Mouse (Mus musculus): ENCODE measurements around the gene Rap1gap2. TPM values are rescaled to one million over a fixed set of nuclear protein-coding genes. Genes with fewer than 3 reads are reported as not detected.

The Rap1gap2 gene
- total RNA-seq, 2 experiments from 2014 or later, result 0.82 to 3.2 TPM

GRCm38 (mm10) chr11:74429798-74430529 is 180.8 kb downstream of the Rap1gap2 start:
- ATAC-seq (replicated peaks; ENCODE audit: poor library complexity, severe bottlenecking), result no peak

- no peak for ATAC-seq (replicated peaks; ENCODE audit: poor library complexity, severe bottlenecking)
Observed at GRCm38 (mm10) chr11:74426306-74426705, 184.4 kb downstream of the Rap1gap2 start.

GRCm38 (mm10) chr11:74422019-74422418 is 188.7 kb downstream of the Rap1gap2 start:
- ATAC-seq (replicated peaks; ENCODE audit: poor library complexity, severe bottlenecking), result no peak

GRCm38 (mm10) chr11:74421151-74421550 is 189.6 kb downstream of the Rap1gap2 start:
- no peak for ATAC-seq (replicated peaks; ENCODE audit: poor library complexity, severe bottlenecking)

GRCm38 (mm10) chr11:74419601-74420000 is 191.1 kb downstream of the Rap1gap2 start:
- no peak for ATAC-seq (replicated peaks; ENCODE audit: poor library complexity, severe bottlenecking)

GRCm38 (mm10) chr11:74415736-74416135 is 195.0 kb downstream of the Rap1gap2 start:
- no peak for ATAC-seq (replicated peaks; ENCODE audit: poor library complexity, severe bottlenecking)

- no peak for ATAC-seq (replicated peaks; ENCODE audit: poor library complexity, severe bottlenecking)
Observed at GRCm38 (mm10) chr11:74414112-74414511, 196.6 kb downstream of the Rap1gap2 start.

GRCm38 (mm10) chr11:74413449-74413972 is 197.2 kb downstream of the Rap1gap2 start:
- ATAC-seq (replicated peaks; ENCODE audit: poor library complexity, severe bottlenecking), result no peak

GRCm38 (mm10) chr11:74412462-74412861 is 198.3 kb downstream of the Rap1gap2 start:
- ATAC-seq (replicated peaks; ENCODE audit: poor library complexity, severe bottlenecking), result no peak

GRCm38 (mm10) chr11:74411943-74412342 is 198.8 kb downstream of the Rap1gap2 start:
- ATAC-seq (replicated peaks; ENCODE audit: poor library complexity, severe bottlenecking), result no peak

- no peak for ATAC-seq (replicated peaks; ENCODE audit: poor library complexity, severe bottlenecking)
Observed at GRCm38 (mm10) chr11:74409757-74410174, 200.9 kb downstream of the Rap1gap2 start.

GRCm38 (mm10) chr11:74409447-74409754 is 201.3 kb downstream of the Rap1gap2 start:
- no peak for ATAC-seq (replicated peaks; ENCODE audit: poor library complexity, severe bottlenecking)

- ATAC-seq (replicated peaks; ENCODE audit: poor library complexity, severe bottlenecking), result no peak
Observed at GRCm38 (mm10) chr11:74408587-74409446, 201.9 kb downstream of the Rap1gap2 start.

- no peak for ATAC-seq (replicated peaks; ENCODE audit: poor library complexity, severe bottlenecking)
Observed at GRCm38 (mm10) chr11:74405201-74405600, 205.5 kb downstream of the Rap1gap2 start.

GRCm38 (mm10) chr11:74404216-74404615 is 206.5 kb downstream of the Rap1gap2 start:
- no peak for ATAC-seq (replicated peaks; ENCODE audit: poor library complexity, severe bottlenecking)

- ATAC-seq (replicated peaks; ENCODE audit: poor library complexity, severe bottlenecking), result peak; percentile 42; the same call in 1 of the 2 replicates
Observed at GRCm38 (mm10) chr11:74402126-74402525, 208.6 kb downstream of the Rap1gap2 start.

GRCm38 (mm10) chr11:74395583-74395982 is 215.1 kb downstream of the Rap1gap2 start:
- ATAC-seq (replicated peaks; ENCODE audit: poor library complexity, severe bottlenecking), result no peak

- no peak for ATAC-seq (replicated peaks; ENCODE audit: poor library complexity, severe bottlenecking)
Observed at GRCm38 (mm10) chr11:74393489-74393888, 217.2 kb downstream of the Rap1gap2 start.

GRCm38 (mm10) chr11:74392903-74393302 is 217.8 kb downstream of the Rap1gap2 start:
- ATAC-seq (replicated peaks; ENCODE audit: poor library complexity, severe bottlenecking), result no peak

- ATAC-seq (replicated peaks; ENCODE audit: poor library complexity, severe bottlenecking), result peak; percentile 67
Observed at GRCm38 (mm10) chr11:74391899-74392298, 218.8 kb downstream of the Rap1gap2 start.

GRCm38 (mm10) chr11:74387203-74387602 is 223.5 kb downstream of the Rap1gap2 start:
- ATAC-seq (replicated peaks; ENCODE audit: poor library complexity, severe bottlenecking), result no peak

Measured in granulocyte monocyte progenitor cell, adult 5-6 weeks (primary cell).